Mouse (Mus musculus): ENCODE results near the gene Rit1.
"Not testable (repeated sequence)": the region's sequence is repeated elsewhere in the genome, so short reads cannot be mapped to it uniquely, and the experiment has no call there.

Rit1 gene

GRCm38 (mm10) chr3:88716399-88717197 lies at the start of gene Rit1:
Rit1 (plus strand) TSS chr3:88716838.
- peak; percentile 68 to 79 for DNase-seq (ENCODE audit: low read depth in 2 of 2, low spot score in 2 of 2)

- peak; percentile 49 to 71 for DNase-seq (ENCODE audit: low read depth in 2 of 2, low spot score in 2 of 2)
Observed at GRCm38 (mm10) chr3:88677399-88677798, 39.2 kb upstream of the Rit1 start.

- no peak for DNase-seq (ENCODE audit: low read depth in 2 of 2, low spot score in 2 of 2)
Observed at GRCm38 (mm10) chr3:88683814-88684213, 32.8 kb upstream of the Rit1 start.

GRCm38 (mm10) chr3:88684236-88684979 lies 32.2 kb upstream of the Rit1 start:
- no peak for DNase-seq (ENCODE audit: low read depth in 2 of 2, low spot score in 2 of 2)

- DNase-seq (ENCODE audit: low read depth in 2 of 2, low spot score in 2 of 2) = peak; percentile 96 to 97
Observed at GRCm38 (mm10) chr3:88684980-88685941, 31.4 kb upstream of the Rit1 start, which contains the start of gene Khdc4. Khdc4 (plus strand) TSS chr3:88685803.

- peak in 1 of 2 experiments; percentile 14 for DNase-seq (ENCODE audit: low read depth in 2 of 2, low spot score in 2 of 2)
Observed at GRCm38 (mm10) chr3:88685958-88686451, 30.6 kb upstream of the Rit1 start.

GRCm38 (mm10) chr3:88686734-88687611 lies 29.7 kb upstream of the Rit1 start:
- no peak for DNase-seq (ENCODE audit: low read depth in 2 of 2, low spot score in 2 of 2)

GRCm38 (mm10) chr3:88689079-88689478 lies 27.6 kb upstream of the Rit1 start:
- no peak for DNase-seq (ENCODE audit: low read depth in 2 of 2, low spot score in 2 of 2)

GRCm38 (mm10) chr3:88695545-88695944 lies 21.1 kb upstream of the Rit1 start:
- DNase-seq (ENCODE audit: low read depth in 2 of 2, low spot score in 2 of 2) = no peak

- no peak for DNase-seq (ENCODE audit: low read depth in 2 of 2, low spot score in 2 of 2)
Observed at GRCm38 (mm10) chr3:88698051-88698450, 18.6 kb upstream of the Rit1 start.

- no peak for DNase-seq (ENCODE audit: low read depth in 2 of 2, low spot score in 2 of 2)
Observed at GRCm38 (mm10) chr3:88698834-88699233, 17.8 kb upstream of the Rit1 start.

- DNase-seq (ENCODE audit: low read depth in 2 of 2, low spot score in 2 of 2) = no peak
Observed at GRCm38 (mm10) chr3:88700247-88700646, 16.4 kb upstream of the Rit1 start.

- DNase-seq (ENCODE audit: low read depth in 2 of 2, low spot score in 2 of 2) = no peak
Observed at GRCm38 (mm10) chr3:88701222-88701621, 15.4 kb upstream of the Rit1 start.

GRCm38 (mm10) chr3:88713709-88714108 lies 2.9 kb upstream of the Rit1 start:
- no peak for DNase-seq (ENCODE audit: low read depth in 2 of 2, low spot score in 2 of 2)

- no peak for DNase-seq (ENCODE audit: low read depth in 2 of 2, low spot score in 2 of 2)
Observed at GRCm38 (mm10) chr3:88714725-88715124, 1.9 kb upstream of the Rit1 start.

GRCm38 (mm10) chr3:88715716-88716115 lies 922 bp upstream of the Rit1 start:
- not testable (repeated sequence) for DNase-seq (ENCODE audit: low read depth in 2 of 2, low spot score in 2 of 2)

GRCm38 (mm10) chr3:88717198-88717798 lies 660 bp downstream of the Rit1 start:
- DNase-seq (ENCODE audit: low read depth in 2 of 2, low spot score in 2 of 2) = no peak

- DNase-seq (ENCODE audit: low read depth in 2 of 2, low spot score in 2 of 2) = no peak
Observed at GRCm38 (mm10) chr3:88717831-88718230, 1.2 kb downstream of the Rit1 start.

GRCm38 (mm10) chr3:88719098-88719497 lies 2.5 kb downstream of the Rit1 start:
- no peak for DNase-seq (ENCODE audit: low read depth in 2 of 2, low spot score in 2 of 2)

Data from CD8-positive naive resting alpha-beta T cell, adult 2 months (primary cell).